Mouse (Mus musculus): ENCODE data around the gene Hmcn2. TPM values are rescaled to one million over a fixed set of nuclear protein-coding genes. Genes with fewer than 3 reads are reported as not detected.

Gene Hmcn2
- polyA plus RNA-seq, 1 experiment from 2014 or later = 0.91 TPM

GRCm38 (mm10) chr2:31502616-31503522 is 188.7 kb downstream of the Hmcn2 start:
- in situ Hi-C loops (cut with MboI; ENCODE audit: low pct_unique_long_range_greater_than_20kb) = no loop called here
- no peak for TF ChIP-seq CTCF (IDR thresholded peaks at IDR 0.05)
- no peak for ATAC-seq
- no peak for DNase-seq (ENCODE audit: low read depth, low spot score)
- ChIA-PET POLR2A (no interaction called here), CTCF (no interaction called here)
- peaks cover 17% of the 10 kb centered on the region for H3K27me3 ChIP-seq

- in situ Hi-C loops (cut with MboI; ENCODE audit: low pct_unique_long_range_greater_than_20kb) = loop anchor here (5.0 kb wide), 1 partner anchor 598 kb away; no protein-coding TSS in a partner anchor
- POLR2A ChIA-PET = no interaction called here
- peaks cover 17% of the 10 kb centered on the region for H3K27me3 ChIP-seq
- TF ChIP-seq CTCF (IDR thresholded peaks at IDR 0.05) = no peak
- CTCF ChIA-PET = no interaction called here
- DNase-seq (ENCODE audit: low read depth, low spot score) (no peak), ATAC-seq (no peak)
Observed at GRCm38 (mm10) chr2:31505472-31505871, 191.3 kb downstream of the Hmcn2 start.

GRCm38 (mm10) chr2:31508851-31509250 is 194.6 kb downstream of the Hmcn2 start:
- in situ Hi-C loops (cut with MboI; ENCODE audit: low pct_unique_long_range_greater_than_20kb) = loop anchor here (5.0 kb wide), 1 partner anchor 602 kb away; no protein-coding TSS in a partner anchor
- CTCF ChIA-PET = no interaction called here
- peaks cover 11% of the 10 kb centered on the region for H3K27me3 ChIP-seq
- POLR2A ChIA-PET = no interaction called here
- ATAC-seq (no peak), DNase-seq (ENCODE audit: low read depth, low spot score) (no peak)
- no peak for TF ChIP-seq CTCF (IDR thresholded peaks at IDR 0.05)

Other genes with a start within 250 kb of the Hmcn2 start
- gene Fnbp1, start 172.4 kb upstream of the Hmcn2 start, polyA plus RNA-seq (2021) = 40.4 TPM
- 50.6 TPM for gene Gpr107, start 162.1 kb upstream of the Hmcn2 start, polyA plus RNA-seq (2021)
- 29.7 TPM for gene Ncs1, start 68.6 kb upstream of the Hmcn2 start, polyA plus RNA-seq (2021)
- gene Ass1, start 155.8 kb downstream of the Hmcn2 start, polyA plus RNA-seq (2021) = 9.1 TPM

All from Patski (cell line).